Mouse (Mus musculus): ENCODE measurements around the gene Zfp68. TPM values are rescaled to one million over a fixed set of nuclear protein-coding genes. Genes with fewer than 3 reads are reported as not detected.
A peak's percentile ranks its signal among the peaks of the same experiment; 100 is the strongest.

Zfp68 gene
- polyA plus RNA-seq, 1 experiment = 7.1 TPM

GRCm38 (mm10) chr5:138641081-138641480, 21.5 kb upstream of the Zfp68 start:
- Histone ChIP-seq H3K27me3 (replicated peaks; ENCODE audit: control insufficient read depth, insufficient read depth, low read length) (no peaks in the 10 kb centered on the region), H3K4me1 (ENCODE audit: control insufficient read depth, insufficient read depth, low read length) (no peaks in the 10 kb centered on the region), H3K4me3 (ENCODE audit: insufficient read depth, low read depth, low read length) (no peak overlapping the region), H3K27ac (ENCODE audit: insufficient read depth, low read depth, low read length) (no peak overlapping the region), H3K36me3 (ENCODE audit: control insufficient read depth, insufficient read depth, low read length) (peaks cover 8% of the 10 kb centered on the region)
- TF ChIP-seq CTCF (conservative IDR thresholded peaks at IDR 0.05; ENCODE audit: insufficient read depth, insufficient read length, low read depth, low read length) (no peak), POLR2A (IDR thresholded peaks at IDR 0.05; ENCODE audit: low read depth, low read length) (no peak)
- DNase-seq = no peak
- 96% methylated on average over 3 of the region's 3 CpGs for WGBS

- no peaks in the 10 kb centered on the region for H3K27me3 ChIP-seq (replicated peaks; ENCODE audit: control insufficient read depth, insufficient read depth, low read length)
- H3K36me3 ChIP-seq (ENCODE audit: control insufficient read depth, insufficient read depth, low read length) = peaks cover 8% of the 10 kb centered on the region
- no peak overlapping the region for H3K4me3 ChIP-seq (ENCODE audit: insufficient read depth, low read depth, low read length)
- 94% methylated on average over 2 of the region's 2 CpGs for WGBS
- no peak for DNase-seq
- H3K4me1 ChIP-seq (ENCODE audit: control insufficient read depth, insufficient read depth, low read length) = no peaks in the 10 kb centered on the region
- TF ChIP-seq CTCF (conservative IDR thresholded peaks at IDR 0.05; ENCODE audit: insufficient read depth, insufficient read length, low read depth, low read length) = no peak
- no peak for TF ChIP-seq POLR2A (IDR thresholded peaks at IDR 0.05; ENCODE audit: low read depth, low read length)
- H3K27ac ChIP-seq (ENCODE audit: insufficient read depth, low read depth, low read length) = no peak overlapping the region
These were observed 16.9 kb upstream of the Zfp68 start for GRCm38 (mm10) chr5:138636486-138636885.

GRCm38 (mm10) chr5:138623478-138623875, 3.9 kb upstream of the Zfp68 start:
- DNase-seq = no peak
- peaks cover 3% of the 10 kb centered on the region; the same call in 1 of the 2 replicates for H3K4me1 ChIP-seq (ENCODE audit: control insufficient read depth, insufficient read depth, low read length)
- H3K4me3 ChIP-seq (ENCODE audit: insufficient read depth, low read depth, low read length) = peak overlapping the region; percentile 87
- 8% methylated on average over 3 of the region's 3 CpGs for WGBS
- H3K36me3 ChIP-seq (ENCODE audit: control insufficient read depth, insufficient read depth, low read length) = no peaks in the 10 kb centered on the region
- no peaks in the 10 kb centered on the region for H3K27me3 ChIP-seq (replicated peaks; ENCODE audit: control insufficient read depth, insufficient read depth, low read length)
- no peak for TF ChIP-seq CTCF (conservative IDR thresholded peaks at IDR 0.05; ENCODE audit: insufficient read depth, insufficient read length, low read depth, low read length)
- TF ChIP-seq POLR2A (IDR thresholded peaks at IDR 0.05; ENCODE audit: low read depth, low read length) = no peak
- no peak overlapping the region for H3K27ac ChIP-seq (ENCODE audit: insufficient read depth, low read depth, low read length)

GRCm38 (mm10) chr5:138622645-138623477, 3.3 kb upstream of the Zfp68 start, which contains the start of gene A430033K04Rik:
Gene A430033K04Rik, plus strand, starts transcription at chr5:138622859.
- Histone ChIP-seq H3K27ac (ENCODE audit: insufficient read depth, low read depth, low read length) (peak within 1 kb of the TSS; percentile 69), H3K27me3 (replicated peaks; ENCODE audit: control insufficient read depth, insufficient read depth, low read length) (no peaks in the 10 kb centered on the region), H3K4me3 (ENCODE audit: insufficient read depth, low read depth, low read length) (peak within 1 kb of the TSS; percentile 87), H3K36me3 (ENCODE audit: control insufficient read depth, insufficient read depth, low read length) (no peaks in the 10 kb centered on the region), H3K4me1 (ENCODE audit: control insufficient read depth, insufficient read depth, low read length) (peaks cover 3% of the 10 kb centered on the region; the same call in 1 of the 2 replicates)
- DNase-seq = peak; percentile 98
- TF ChIP-seq POLR2A (IDR thresholded peaks at IDR 0.05; ENCODE audit: low read depth, low read length) (peak; percentile 3), CTCF (conservative IDR thresholded peaks at IDR 0.05; ENCODE audit: insufficient read depth, insufficient read length, low read depth, low read length) (no peak)
- WGBS = under 1% methylated on average over 30 of the region's 30 CpGs

GRCm38 (mm10) chr5:138620836-138621235, 1.3 kb upstream of the Zfp68 start:
- TF ChIP-seq CTCF (conservative IDR thresholded peaks at IDR 0.05; ENCODE audit: insufficient read depth, insufficient read length, low read depth, low read length) (no peak), POLR2A (IDR thresholded peaks at IDR 0.05; ENCODE audit: low read depth, low read length) (no peak)

GRCm38 (mm10) chr5:138618353-138618752, 1.2 kb downstream of the Zfp68 start:
- TF ChIP-seq POLR2A (IDR thresholded peaks at IDR 0.05; ENCODE audit: low read depth, low read length) (no peak), CTCF (conservative IDR thresholded peaks at IDR 0.05; ENCODE audit: insufficient read depth, insufficient read length, low read depth, low read length) (0 out of 2 replicates have a peak, but pooled peaks have one; percentile 21)
- peaks cover 18% of the 10 kb centered on the region for H3K36me3 ChIP-seq (ENCODE audit: control insufficient read depth, insufficient read depth, low read length)
- H3K4me1 ChIP-seq (ENCODE audit: control insufficient read depth, insufficient read depth, low read length) = no peaks in the 10 kb centered on the region; the same call in 1 of the 2 replicates
- DNase-seq = no peak
- H3K27me3 ChIP-seq (replicated peaks; ENCODE audit: control insufficient read depth, insufficient read depth, low read length) = no peaks in the 10 kb centered on the region
- no peak overlapping the region for H3K4me3 ChIP-seq (ENCODE audit: insufficient read depth, low read depth, low read length)
- 98% methylated on average over 1 of the region's 1 CpGs for WGBS
- H3K27ac ChIP-seq (ENCODE audit: insufficient read depth, low read depth, low read length) = no peak overlapping the region

More at GRCm38 (mm10) chr5:138620836-138621235, 1.3 kb upstream of the Zfp68 start:
- H3K27ac ChIP-seq (ENCODE audit: insufficient read depth, low read depth, low read length) = no peak overlapping the region
- peaks cover 3% of the 10 kb centered on the region; the same call in 1 of the 2 replicates for H3K4me1 ChIP-seq (ENCODE audit: control insufficient read depth, insufficient read depth, low read length)
- 77% methylated on average over 5 of the region's 5 CpGs for WGBS
- no peak overlapping the region for H3K4me3 ChIP-seq (ENCODE audit: insufficient read depth, low read depth, low read length)
- DNase-seq = no peak
- H3K36me3 ChIP-seq (ENCODE audit: control insufficient read depth, insufficient read depth, low read length) = peaks cover 6% of the 10 kb centered on the region
- no peaks in the 10 kb centered on the region for H3K27me3 ChIP-seq (replicated peaks; ENCODE audit: control insufficient read depth, insufficient read depth, low read length)

- peaks cover 4% of the 10 kb centered on the region; the same call in 1 of the 2 replicates for H3K4me1 ChIP-seq (ENCODE audit: control insufficient read depth, insufficient read depth, low read length)
These were observed 32.2 kb downstream of the Zfp68 start for GRCm38 (mm10) chr5:138587396-138587795.

More at GRCm38 (mm10) chr5:138587396-138587795, 32.2 kb downstream of the Zfp68 start:
- Histone ChIP-seq H3K27me3 (replicated peaks; ENCODE audit: control insufficient read depth, insufficient read depth, low read length) (no peaks in the 10 kb centered on the region), H3K27ac (ENCODE audit: insufficient read depth, low read depth, low read length) (peak overlapping the region; percentile 35; the same call in 1 of the 2 replicates), H3K4me3 (ENCODE audit: insufficient read depth, low read depth, low read length) (no peak overlapping the region), H3K36me3 (ENCODE audit: control insufficient read depth, insufficient read depth, low read length) (no peaks in the 10 kb centered on the region)
- peak; percentile 78 for DNase-seq
- WGBS = 73% methylated on average over 6 of the region's 6 CpGs
- TF ChIP-seq POLR2A (IDR thresholded peaks at IDR 0.05; ENCODE audit: low read depth, low read length) (no peak), CTCF (conservative IDR thresholded peaks at IDR 0.05; ENCODE audit: insufficient read depth, insufficient read length, low read depth, low read length) (no peak)

Data from kidney, adult 2 months (tissue).